In genomic region chr10:61212817-61213216, GRCm38 (mm10) we compare ENCODE assay signal across 13 mouse cellular contexts. TPM values are rescaled to one million over a fixed set of nuclear protein-coding genes. Genes with fewer than 3 reads are reported as not detected.
DNase-seq lines count a peak whose midpoint lies in the region; ATAC-seq lines count a peak whose summit lies in the region.
"Had no signal": no experiment of that assay in that cellular context is flagged by ENCODE, and none has a peak within 500 bp of the region (broad histone marks: within the 10 kb centered on the region; RNA-seq: fewer than 3 reads in every experiment).

No protein-coding gene starts in this region.

- no peak overlapping the region for H3K27ac ChIP-seq in lung, embryonic 16.5 days (ENCODE audit: low read length)
- H3K27ac ChIP-seq in limb, embryonic 11.5 days (replicated peaks; ENCODE audit: low read depth, low read length): no peak overlapping the region
- no peak overlapping the region for H3K27ac ChIP-seq in stomach, embryonic 15.5 days
- no peak overlapping the region for H3K27ac ChIP-seq in forebrain, embryonic 10.5 days
- H3K27ac ChIP-seq: hindbrain, postnatal 0 days; macrophage had no signal

- H3K4me2 ChIP-seq in lung, embryonic 16.5 days (ENCODE audit: low read depth, low read length): no peak overlapping the region
- H3K4me2 ChIP-seq in limb, embryonic 11.5 days (ENCODE audit: low read depth, severe bottlenecking): no peak overlapping the region
- peak overlapping the region; percentile 11; the same call in 1 of the 2 replicates for H3K4me2 ChIP-seq in stomach, embryonic 15.5 days

- WGBS in lung, embryonic 16.5 days: 11% methylated on average over 10 of the region's 11 CpGs
- 5% methylated on average over 11 of the region's 11 CpGs for WGBS in limb, embryonic 11.5 days
- WGBS in stomach, embryonic 15.5 days: 11% methylated on average over 11 of the region's 11 CpGs
- 10% methylated on average over 9 of the region's 11 CpGs for WGBS in forebrain, embryonic 10.5 days

- DNase-seq in embryo, embryonic 10 days (ENCODE audit: low spot score): peak; percentile 13
- DNase-seq in embryo, embryonic 10.5 days (ENCODE audit: low spot score): no peak
- DNase-seq in lung, postnatal 36 days: no peak
- DNase-seq in limb, embryonic 11.5 days (ENCODE audit: low spot score): peak; percentile 40
- no peak for DNase-seq in thymus, postnatal 36 days
- no peak for DNase-seq in forebrain, embryonic 10.5 days (ENCODE audit: extremely low spot score, low spot score)
- DNase-seq: adrenal gland, postnatal 14 days; cerebellum, adult 9-10 months had no signal

- no peak overlapping the region for H3K9ac ChIP-seq in lung, embryonic 16.5 days (ENCODE audit: low read length)
- no peak overlapping the region for H3K9ac ChIP-seq in limb, embryonic 11.5 days (ENCODE audit: low read length)
- H3K9ac ChIP-seq in stomach, embryonic 15.5 days: no peak overlapping the region

- H3K4me1 ChIP-seq in lung, embryonic 16.5 days (replicated peaks; ENCODE audit: control insufficient read depth, insufficient read depth, low read length): no peaks in the 10 kb centered on the region; the same call in 1 of the 2 replicates
- H3K4me1 ChIP-seq in limb, embryonic 11.5 days (ENCODE audit: control insufficient read depth, insufficient read depth, low read length): no peaks in the 10 kb centered on the region
- H3K4me1 ChIP-seq in stomach, embryonic 15.5 days: no peaks in the 10 kb centered on the region; the same call in 1 of the 2 replicates
- peaks cover 6% of the 10 kb centered on the region for H3K4me1 ChIP-seq in forebrain, embryonic 10.5 days

- ATAC-seq in lung, embryonic 16.5 days (ENCODE audit: low read depth): peak; percentile 51
- no peak for ATAC-seq in limb, embryonic 11.5 days (ENCODE audit: insufficient number of reproducible peaks, low FRiP score, low TSS enrichment, low read depth)
- peak; percentile 64; the same call in 1 of the 2 replicates for ATAC-seq in stomach, embryonic 15.5 days (ENCODE audit: insufficient read depth, low FRiP score, low read depth)
- ATAC-seq: hindbrain, postnatal 0 days had no signal

- H3K4me3 ChIP-seq in lung, embryonic 16.5 days (ENCODE audit: low read length): no peak overlapping the region
- no peak overlapping the region for H3K4me3 ChIP-seq in limb, embryonic 11.5 days (ENCODE audit: low read depth, low read length)
- H3K4me3 ChIP-seq in stomach, embryonic 15.5 days (replicated peaks): no peak overlapping the region
- H3K4me3 ChIP-seq in forebrain, embryonic 10.5 days: no peak overlapping the region; the same call in 1 of the 2 replicates

- no peaks in the 10 kb centered on the region for H3K36me3 ChIP-seq in lung, embryonic 16.5 days (ENCODE audit: control insufficient read depth, insufficient read depth, low read length)
- no peaks in the 10 kb centered on the region for H3K36me3 ChIP-seq in limb, embryonic 11.5 days (ENCODE audit: control insufficient read depth, insufficient read depth, low read length)
- H3K36me3 ChIP-seq in stomach, embryonic 15.5 days: no peaks in the 10 kb centered on the region
- H3K36me3 ChIP-seq in forebrain, embryonic 10.5 days (replicated peaks): no peaks in the 10 kb centered on the region

- H3K27me3 ChIP-seq in lung, embryonic 16.5 days (ENCODE audit: control insufficient read depth, insufficient read depth, low read depth, low read length): no peaks in the 10 kb centered on the region
- no peaks in the 10 kb centered on the region for H3K27me3 ChIP-seq in limb, embryonic 11.5 days (ENCODE audit: control insufficient read depth, insufficient read depth, low read length)
- H3K27me3 ChIP-seq in stomach, embryonic 15.5 days (replicated peaks): no peaks in the 10 kb centered on the region
- H3K27me3 ChIP-seq in forebrain, embryonic 10.5 days (ENCODE audit: poor library complexity, severe bottlenecking): peaks cover 27% of the 10 kb centered on the region

- peaks cover 3% of the 10 kb centered on the region; the same call in 1 of the 2 replicates for H3K9me3 ChIP-seq in lung, embryonic 16.5 days (ENCODE audit: control insufficient read depth, low read length)
- no peaks in the 10 kb centered on the region for H3K9me3 ChIP-seq in limb, embryonic 11.5 days (ENCODE audit: control insufficient read depth, low read length)
- H3K9me3 ChIP-seq in stomach, embryonic 15.5 days: no peaks in the 10 kb centered on the region
- peaks cover 6% of the 10 kb centered on the region; the same call in 1 of the 2 replicates for H3K9me3 ChIP-seq in forebrain, embryonic 10.5 days

RNA-seq across cellular contexts. Expression of gene Tbata, which starts 41.1 kb away (rescaled TPM):
- polyA plus RNA-seq in lung, embryonic 16.5 days (2015; fragmentation: Nextera tagmentation; extraction: Ambion mirVana): 7.5 and 20.5 TPM in 2 replicates
- not detected in 2 replicates for polyA plus RNA-seq in limb, embryonic 11.5 days (2014; fragmentation: Nextera tagmentation; extraction: Ambion mirVana)
- 0.09 TPM in 1 of 2 replicates, not detected in the other for polyA plus RNA-seq in stomach, embryonic 15.5 days (2015; fragmentation: Nextera tagmentation; extraction: Ambion mirVana)
- polyA plus RNA-seq in forebrain, embryonic 10.5 days (2016; fragmentation: Nextera tagmentation; extraction: Ambion mirVana): not detected in 2 replicates
- polyA plus RNA-seq: macrophage; small intestine, adult 2 months had no signal

Comparison
In these comparisons a context has a peak if more than half of its experiments do, and no peak if none do; other contexts are left out.
1. DNase-seq: peak in embryo, embryonic 10 days (single experiment) and limb, embryonic 11.5 days (single experiment); none in embryo, embryonic 10.5 days (single experiment), lung, postnatal 36 days (single experiment), thymus, postnatal 36 days (0 of 2) and forebrain, embryonic 10.5 days (single experiment).